Mouse (Mus musculus) adipocyte (in vitro differentiated cells): ENCODE measurements at regions not wholly inside any gene's neighbourhood (a gene's known extent, or its start where the extent isn't known, plus 50 kb on each side); places are given as distances from the start of the nearest gene placed in this dataset.

Experiments
- DNase-seq: peaks from one replicate; pipeline ENCODE4 v3.0.0-alpha.2; 2016; ENCODE audit warnings: low spot score

DNA sequence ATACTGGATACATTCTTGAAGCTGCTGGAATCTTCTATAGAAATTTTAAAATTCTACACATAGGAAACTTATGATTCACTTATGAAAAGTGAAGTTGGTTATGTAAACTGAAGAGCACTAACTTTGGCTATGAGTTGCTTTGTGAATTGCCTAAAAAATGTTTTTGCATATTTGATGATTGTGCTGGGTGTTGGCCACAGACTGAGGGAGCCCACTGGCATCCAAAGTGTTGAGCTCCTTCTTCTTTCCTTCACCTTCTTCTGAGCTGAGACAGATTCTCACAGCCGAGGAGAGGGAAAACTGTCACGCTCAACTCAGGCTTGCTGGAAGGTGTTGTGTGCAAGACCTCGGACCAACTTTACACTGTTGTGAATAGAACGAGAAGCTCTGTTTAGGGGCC lies 243.7 kb downstream of the Gm10260 start:
- DNase-seq = no peak

- DNase-seq = no peak
Measured at GRCm38 (mm10) chr13:97514421-97515066, 245.9 kb downstream of the Gm10260 start.

GRCm38 (mm10) chr13:97512521-97512920 lies 247.9 kb downstream of the Gm10260 start:
- DNase-seq = no peak

GRCm38 (mm10) chr13:97510431-97511261 lies 249.8 kb downstream of the Gm10260 start:
- DNase-seq = peak; percentile 45

- DNase-seq = no peak
Measured at GRCm38 (mm10) chr13:97504949-97505348, 255.5 kb downstream of the Gm10260 start.

GRCm38 (mm10) chr13:97503955-97504739 lies 256.3 kb downstream of the Gm10260 start:
- DNase-seq = no peak

- peak; percentile 39 for DNase-seq
Measured at GRCm38 (mm10) chr13:97503391-97503790, 257.0 kb downstream of the Gm10260 start.

- no peak for DNase-seq
Measured at GRCm38 (mm10) chr13:97500155-97500554, 259.2 kb downstream of the Enc1 start.

GRCm38 (mm10) chr13:97498981-97499380 lies 258.1 kb downstream of the Enc1 start:
- DNase-seq = no peak

GRCm38 (mm10) chr13:97497928-97498327 lies 257.0 kb downstream of the Enc1 start:
- DNase-seq = no peak

GRCm38 (mm10) chr13:97494770-97495169 lies 253.9 kb downstream of the Enc1 start:
- DNase-seq = no peak

DNA sequence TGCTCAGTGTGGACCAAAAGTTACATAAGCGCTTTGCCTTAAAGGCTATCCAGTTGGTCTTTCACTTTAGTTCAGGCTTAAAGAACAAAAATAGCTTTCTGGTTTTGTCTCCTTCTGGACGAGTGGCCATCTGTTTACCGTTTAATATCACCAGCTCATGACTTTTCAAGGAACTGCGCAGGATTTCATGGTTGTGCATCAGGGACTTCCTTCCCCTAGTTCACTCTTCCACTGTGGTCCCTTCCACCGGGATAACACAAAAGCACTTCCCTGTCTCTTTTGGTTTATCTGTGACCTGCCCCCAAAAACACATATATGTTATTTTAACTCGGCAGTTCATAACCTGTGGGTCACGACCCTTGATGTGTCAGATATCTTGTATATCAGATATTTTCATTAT lies 252.9 kb downstream of the Enc1 start:
- DNase-seq = no peak

DNA sequence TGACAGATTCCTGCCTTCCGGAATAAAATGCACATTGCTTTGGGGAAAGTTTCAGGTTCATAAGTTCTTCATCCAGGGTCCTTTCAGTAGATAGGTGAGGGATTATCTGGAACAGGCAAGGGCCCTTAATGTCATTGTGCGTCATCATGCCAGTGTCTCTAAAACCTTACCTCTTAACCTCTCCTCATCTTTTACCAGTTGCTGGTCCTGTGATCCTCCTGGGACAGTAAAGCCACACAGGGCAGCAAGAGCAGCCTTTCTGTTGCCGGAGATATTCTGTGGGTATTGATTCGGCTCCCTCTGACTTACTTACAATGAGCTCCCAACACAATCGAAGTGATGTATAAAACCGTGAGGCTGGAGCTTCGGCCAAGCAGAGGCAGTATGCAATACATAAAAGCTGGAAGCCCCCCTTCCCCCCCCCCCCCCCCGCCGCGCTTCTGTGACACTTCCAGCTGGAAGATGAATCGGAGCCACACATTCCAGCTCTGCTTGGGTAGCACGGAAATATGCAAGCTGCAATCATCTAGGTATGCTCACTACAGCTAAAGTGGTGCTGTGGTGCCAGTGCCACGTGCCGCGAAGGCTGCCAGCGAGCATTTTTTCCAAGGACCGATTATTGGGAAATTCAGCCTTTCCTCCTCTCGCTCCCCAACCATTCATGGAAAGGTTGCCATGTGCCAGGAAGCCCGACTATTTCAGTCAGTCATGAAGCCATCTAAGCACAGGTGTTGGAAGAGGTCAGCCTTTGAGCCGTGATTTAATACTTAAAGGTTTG lies 252.2 kb downstream of the Enc1 start:
- DNase-seq = no peak

- no peak for DNase-seq
Measured at GRCm38 (mm10) chr13:97491865-97492847, 251.3 kb downstream of the Enc1 start.

DNA sequence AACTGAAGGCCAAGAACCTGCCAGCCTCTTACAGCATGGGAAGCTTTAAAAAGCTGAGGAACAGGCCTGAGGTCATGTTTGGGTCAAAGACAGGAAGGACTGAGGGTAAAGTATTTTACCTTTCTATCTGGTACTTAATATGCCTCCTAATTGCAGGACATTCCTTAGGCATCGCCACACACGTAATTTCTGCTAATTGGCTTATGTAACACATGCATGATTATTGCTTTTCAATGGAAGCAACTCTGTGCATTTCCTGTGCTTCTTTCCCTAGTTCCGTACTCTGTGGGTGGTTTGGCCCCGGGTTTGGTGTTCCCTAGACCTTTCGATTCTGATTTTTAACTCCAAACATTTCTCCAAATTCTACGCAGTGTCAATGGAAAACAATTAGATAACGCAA lies 249.2 kb downstream of the Enc1 start:
- no peak for DNase-seq

DNA sequence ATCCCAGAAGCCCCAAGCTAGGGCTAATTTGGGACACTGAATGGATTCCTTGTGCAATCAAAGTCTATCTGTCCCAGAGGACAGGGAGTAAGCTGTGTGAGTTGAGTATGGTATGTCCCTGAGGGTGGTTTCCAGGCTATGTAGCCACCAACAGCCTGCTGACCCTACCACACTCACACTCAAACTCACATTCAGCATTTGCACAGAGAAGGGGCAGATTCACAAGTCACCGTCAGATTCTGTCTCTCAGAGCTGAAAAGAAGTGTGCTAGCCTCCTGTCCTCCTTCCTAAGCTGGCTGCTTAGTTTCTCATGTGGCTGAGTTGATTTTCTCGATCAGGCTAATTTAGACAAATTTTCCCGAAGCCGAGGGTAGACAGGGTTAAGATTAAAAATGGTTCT lies 248.8 kb downstream of the Enc1 start:
- DNase-seq = no peak

DNA sequence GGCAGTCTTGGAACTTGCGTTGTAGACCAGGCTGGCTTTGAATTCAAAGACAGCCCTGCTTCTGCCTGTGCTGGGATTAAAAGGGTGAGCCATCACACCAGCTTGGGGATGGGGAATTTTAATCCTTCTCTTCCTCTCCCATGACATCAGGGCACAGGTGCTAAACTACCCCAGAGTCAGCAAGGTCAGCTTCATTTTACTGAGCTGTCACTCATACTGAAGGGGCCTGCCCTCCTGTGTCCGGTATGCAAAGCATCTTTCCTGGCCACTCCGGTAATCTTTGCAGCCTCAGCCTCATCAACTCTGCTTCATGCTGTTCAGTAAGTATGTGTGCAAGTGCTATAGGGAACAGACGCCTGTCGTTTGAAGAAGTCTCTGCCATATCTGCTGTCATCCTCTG lies 248.1 kb downstream of the Enc1 start:
- no peak for DNase-seq

DNA sequence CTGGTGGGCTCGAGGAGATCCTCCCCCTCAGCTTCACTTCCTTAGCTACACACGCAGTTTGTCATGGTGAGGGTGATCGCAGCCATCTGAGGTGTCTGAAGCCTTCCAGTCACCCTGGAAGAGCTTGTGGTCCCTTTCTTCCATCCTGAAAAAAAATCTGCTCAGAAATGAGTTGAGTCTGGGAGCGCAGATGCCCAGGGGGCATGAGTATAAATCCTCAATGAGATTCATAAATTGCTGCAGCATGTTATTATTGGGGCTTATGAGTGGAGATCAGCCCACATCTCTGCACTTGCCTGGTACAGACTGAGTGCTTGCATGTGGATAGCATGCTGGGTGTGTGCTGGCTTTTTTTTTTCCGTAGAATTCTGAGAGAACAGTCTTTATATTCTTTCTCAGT lies 247.6 kb downstream of the Enc1 start:
- no peak for DNase-seq

DNA sequence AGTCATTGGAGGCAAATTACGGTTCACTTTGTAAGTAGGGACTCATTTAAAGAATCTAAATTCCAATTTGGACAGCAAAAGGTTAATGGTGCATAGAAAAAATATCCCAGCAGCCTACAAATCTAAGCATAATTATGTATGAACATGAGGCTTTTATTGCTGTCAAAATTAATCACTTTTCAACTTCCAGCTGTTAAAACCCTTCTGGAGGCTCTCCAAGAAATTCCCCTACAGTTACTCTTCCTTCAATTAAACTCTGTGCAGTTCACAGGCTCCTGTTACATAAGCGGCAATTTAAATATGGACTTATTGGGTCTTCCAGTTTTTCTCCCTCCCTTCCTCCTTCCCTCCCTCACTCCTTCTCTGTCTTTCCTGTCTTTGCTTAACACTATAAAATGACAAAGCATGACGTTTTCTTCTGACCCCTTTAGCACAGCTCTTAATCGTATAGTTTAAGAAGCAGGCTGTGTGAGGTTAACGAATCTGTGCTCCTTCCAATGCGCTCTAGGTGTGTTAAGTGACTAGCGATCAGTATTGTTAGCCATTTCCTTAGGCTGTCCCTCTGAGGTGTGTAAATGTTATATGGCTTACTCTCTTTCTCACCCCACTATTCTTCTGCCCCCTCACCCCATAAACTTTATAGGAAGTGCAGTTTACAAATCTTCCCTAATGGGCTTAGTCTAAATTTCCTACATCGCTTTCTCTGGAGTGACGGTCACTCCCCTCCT lies 247.0 kb downstream of the Enc1 start:
- no peak for DNase-seq

- DNase-seq = no peak
Measured at GRCm38 (mm10) chr13:97486490-97486889, 245.6 kb downstream of the Enc1 start.
